Mouse (Mus musculus) R1 (cell line): ENCODE measurements at regions not wholly inside any gene's neighbourhood (a gene's known extent, or its start where the extent isn't known, plus 50 kb on each side); places are given as distances from the start of the nearest gene placed in this dataset.

Experiments
- DNase-seq: peaks from one replicate; pipeline ENCODE4 v3.0.0-alpha.2; 2018; ENCODE audit warnings: low read depth, low spot score

DNA sequence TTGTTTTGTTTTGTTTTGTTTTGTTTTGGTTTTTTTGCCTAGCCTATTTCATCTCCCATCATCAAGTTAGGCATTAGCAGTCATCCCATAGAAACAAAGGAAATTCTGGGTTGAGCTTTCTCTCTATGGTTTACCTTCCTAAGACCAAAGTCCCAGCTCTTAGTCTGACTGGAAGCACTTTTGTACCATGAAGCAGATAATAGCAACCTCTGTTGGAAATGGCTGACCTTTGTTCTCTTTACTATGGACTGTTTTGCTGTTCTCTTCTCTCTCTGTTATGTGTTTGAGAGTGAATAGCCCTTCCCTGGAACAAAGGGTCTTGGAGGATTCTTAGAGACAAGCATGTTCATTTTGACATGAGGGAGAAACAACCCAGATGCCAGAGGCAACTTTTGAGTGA, 1681.7 kb upstream of the 5930422O12Rik start:
- no peak for DNase-seq

- DNase-seq: no peak
Observed at GRCm38 (mm10) chr8:31749974-31750373, 1678.5 kb upstream of the 5930422O12Rik start.

DNA sequence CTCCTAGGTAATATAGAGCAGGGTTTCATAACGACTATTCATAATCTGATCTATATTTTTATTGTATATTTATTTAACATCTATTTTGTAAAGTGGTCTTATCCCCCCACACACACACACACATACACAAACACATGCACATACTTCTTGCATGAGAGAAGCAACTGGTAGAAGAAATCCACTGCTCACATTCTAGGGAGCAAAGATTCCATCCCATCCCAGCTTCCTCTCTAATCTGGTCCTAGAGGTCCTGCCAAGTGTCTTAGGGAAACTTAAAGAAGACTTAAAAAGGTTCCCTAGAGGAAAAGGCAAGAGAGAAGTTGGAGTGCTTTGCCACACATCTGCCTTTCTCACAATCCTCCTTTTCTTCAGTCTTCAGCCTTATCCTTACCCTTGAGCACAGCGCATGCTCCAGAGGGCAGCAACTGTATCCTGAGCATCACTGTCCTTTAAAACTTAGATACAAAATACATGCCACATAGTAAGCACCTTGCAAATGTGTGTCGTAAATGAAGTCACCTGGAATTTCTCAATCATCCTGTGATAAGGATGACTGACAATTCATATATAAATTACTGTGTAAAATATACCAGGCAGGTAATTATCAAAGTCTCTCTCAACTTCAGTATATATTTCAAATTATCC, 1677.9 kb upstream of the 5930422O12Rik start:
- DNase-seq: no peak

DNA sequence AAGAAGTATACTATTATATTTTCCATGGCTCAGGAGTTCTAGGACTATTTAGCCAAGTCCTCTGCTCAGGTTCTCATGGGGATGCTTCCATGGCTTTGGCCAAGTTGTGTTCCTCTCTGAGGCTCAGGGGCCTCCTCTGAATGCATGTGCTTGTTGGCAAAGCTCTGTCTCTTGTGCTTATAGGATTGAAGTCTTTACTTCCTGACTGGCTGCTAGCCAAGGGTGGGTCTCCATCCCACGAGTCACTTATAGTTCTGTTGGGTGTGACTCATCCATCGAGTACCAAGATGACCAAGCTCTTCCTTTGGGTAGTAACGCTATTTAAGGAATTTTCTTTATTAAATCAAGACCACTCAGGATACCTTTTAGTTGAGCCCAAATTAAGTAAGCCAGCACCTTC, 1672.8 kb upstream of the 5930422O12Rik start:
- no peak for DNase-seq

GRCm38 (mm10) chr8:31762091-31762490, 1666.4 kb upstream of the 5930422O12Rik start:
- DNase-seq: no peak
